Mouse (Mus musculus) liver, embryonic 11.5 days (tissue): ENCODE measurements around the gene Itfg2. TPM values are rescaled to one million over a fixed set of nuclear protein-coding genes. Genes with fewer than 3 reads are reported as not detected.

ENCODE experiments used
- ATAC-seq: fragments of 200-750 bp; cut with Nextera tagmentation; replicated peaks from 2 replicates; pipeline ENCODE4 v1.8.0; 2017; ENCODE audit warnings: moderate number of reproducible peaks, mild to moderate bottlenecking, moderate TSS enrichment, moderate library complexity; ENCODE audit not compliant: low FRiP score
- DNase-seq: peaks from one replicate; pipeline ENCODE4 v3.0.0-alpha.2; 2017; ENCODE audit warnings: low spot score
- H3K27ac ChIP-seq: fragments of 300-500 bp; sonication (generic); 2 replicates; pipeline ENCODE4 v1.5.1; 2014; ENCODE audit warnings: mild to moderate bottlenecking, low read depth, low read length, control low read depth
- H3K27me3 ChIP-seq: fragments of 300-500 bp; sonication (generic); replicated peaks from 2 replicates; pipeline ENCODE4 v1.6.1; 2014; ENCODE audit warnings: low read length, mixed read lengths; ENCODE audit not compliant: control insufficient read depth, insufficient read depth
- H3K36me3 ChIP-seq: fragments of 300-500 bp; sonication (generic); 2 replicates; pipeline ENCODE4 v1.6.1; 2014; ENCODE audit warnings: mild to moderate bottlenecking, low read length, moderate library complexity, mixed read lengths; ENCODE audit not compliant: control insufficient read depth, insufficient read depth
- H3K4me1 ChIP-seq: fragments of 300-500 bp; sonication (generic); replicated peaks from 2 replicates; pipeline ENCODE4 v1.6.1; 2014; ENCODE audit warnings: low read length, mixed read lengths; ENCODE audit not compliant: control insufficient read depth, insufficient read depth
- H3K4me2 ChIP-seq: fragments of 300-500 bp; sonication (generic); 2 replicates; pipeline ENCODE4 v1.6.1; 2014; ENCODE audit warnings: mild to moderate bottlenecking, control low read depth, moderate library complexity
- H3K4me3 ChIP-seq: fragments of 300-500 bp; sonication (generic); 2 replicates; pipeline ENCODE4 v1.5.1; 2014; ENCODE audit warnings: low read depth, low read length, control low read depth
- H3K9ac ChIP-seq: fragments of 300-500 bp; sonication (generic); 2 replicates; pipeline ENCODE4 v1.6.1; 2014; ENCODE audit warnings: low read depth, low read length, control low read depth
- H3K9me3 ChIP-seq: fragments of 300-500 bp; sonication (generic); 2 replicates; pipeline ENCODE4 v1.6.1; 2016; ENCODE audit warnings: low read length, inconsistent platforms, mixed read lengths; ENCODE audit not compliant: control insufficient read depth
- WGBS: fragments of 180-500 bp; shearing (Covaris S2); extraction: QIAGEN DNeasy Blood & Tissue Kit; methylation state at CpG from one replicate; pipeline ENCODE4 v1.1.7; 2014; 5-methylcytosine and 5-hydroxymethylcytosine counted together
- polyA plus RNA-seq: library from polyadenylated mRNA; unstranded; fragments of >200 nt; fragmentation: Nextera tagmentation; extraction: Ambion mirVana; gene quantifications from 2 replicates; pipeline ENCODE4 v1.2.1, GENCODE M21; 2014

Gene Itfg2
- polyA plus RNA-seq, 1 experiment from 2014 or later: 30.1 TPM

- WGBS: 92% methylated on average over 13 of the region's 13 CpGs
- Histone ChIP-seq H3K27ac (no peak overlapping the region), H3K4me3 (no peak overlapping the region), H3K4me1 (no peaks in the 10 kb centered on the region), H3K9me3 (no peaks in the 10 kb centered on the region), H3K27me3 (no peaks in the 10 kb centered on the region), H3K9ac (no peak overlapping the region), H3K4me2 (no peak overlapping the region), H3K36me3 (peaks cover 31% of the 10 kb centered on the region)
- ATAC-seq: no peak
- DNase-seq: no peak
Measured at GRCm38 (mm10) chr6:128410305-128410704, 14.4 kb downstream of the Itfg2 start.

DNA sequence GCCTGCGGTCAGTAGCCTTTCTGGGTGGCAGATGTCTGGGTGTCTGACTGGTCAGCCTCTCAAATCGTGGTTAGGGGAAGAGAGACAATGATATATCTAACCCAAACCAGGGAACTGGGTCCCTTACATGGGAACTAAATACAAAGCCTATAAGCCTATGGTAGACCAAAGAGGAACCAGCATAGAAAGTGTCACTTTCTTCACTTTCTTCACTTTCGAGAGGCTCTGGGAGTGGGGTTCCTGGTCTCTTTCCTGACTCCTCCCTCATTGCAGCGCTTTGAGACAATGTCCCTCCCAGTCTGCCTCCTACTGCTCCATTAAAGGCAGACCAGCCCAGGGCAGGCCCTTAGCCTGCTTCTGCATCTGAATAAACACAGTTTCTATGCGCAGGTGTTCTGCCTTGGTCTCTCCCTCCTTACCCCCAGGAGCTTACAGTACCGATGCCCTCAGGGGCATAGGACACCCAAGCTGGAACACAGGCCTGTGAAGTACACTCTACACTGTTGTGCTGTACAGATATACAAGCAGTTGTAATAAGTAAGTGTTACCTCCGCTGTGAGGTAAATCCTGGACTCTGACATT, 16.1 kb downstream of the Itfg2 start:
- no peak overlapping the region for H3K4me2 ChIP-seq
- peaks cover 31% of the 10 kb centered on the region for H3K36me3 ChIP-seq
- H3K4me1 ChIP-seq: no peaks in the 10 kb centered on the region
- ATAC-seq: no peak
- 87% methylated on average over 7 of the region's 7 CpGs for WGBS
- H3K9me3 ChIP-seq: no peaks in the 10 kb centered on the region
- H3K9ac ChIP-seq: no peak overlapping the region
- no peak for DNase-seq
- no peaks in the 10 kb centered on the region for H3K27me3 ChIP-seq
- H3K4me3 ChIP-seq: no peak overlapping the region
- H3K27ac ChIP-seq: no peak overlapping the region

GRCm38 (mm10) chr6:128404708-128405107, 20.0 kb downstream of the Itfg2 start:
- WGBS: 73% methylated on average over 5 of the region's 5 CpGs
- no peak overlapping the region for H3K27ac ChIP-seq
- H3K9me3 ChIP-seq: no peaks in the 10 kb centered on the region
- H3K4me1 ChIP-seq: no peaks in the 10 kb centered on the region
- no peaks in the 10 kb centered on the region for H3K27me3 ChIP-seq
- no peak overlapping the region for H3K4me2 ChIP-seq
- H3K4me3 ChIP-seq: no peak overlapping the region
- DNase-seq (no peak), ATAC-seq (no peak)
- peaks cover 7% of the 10 kb centered on the region for H3K36me3 ChIP-seq
- no peak overlapping the region for H3K9ac ChIP-seq

DNA sequence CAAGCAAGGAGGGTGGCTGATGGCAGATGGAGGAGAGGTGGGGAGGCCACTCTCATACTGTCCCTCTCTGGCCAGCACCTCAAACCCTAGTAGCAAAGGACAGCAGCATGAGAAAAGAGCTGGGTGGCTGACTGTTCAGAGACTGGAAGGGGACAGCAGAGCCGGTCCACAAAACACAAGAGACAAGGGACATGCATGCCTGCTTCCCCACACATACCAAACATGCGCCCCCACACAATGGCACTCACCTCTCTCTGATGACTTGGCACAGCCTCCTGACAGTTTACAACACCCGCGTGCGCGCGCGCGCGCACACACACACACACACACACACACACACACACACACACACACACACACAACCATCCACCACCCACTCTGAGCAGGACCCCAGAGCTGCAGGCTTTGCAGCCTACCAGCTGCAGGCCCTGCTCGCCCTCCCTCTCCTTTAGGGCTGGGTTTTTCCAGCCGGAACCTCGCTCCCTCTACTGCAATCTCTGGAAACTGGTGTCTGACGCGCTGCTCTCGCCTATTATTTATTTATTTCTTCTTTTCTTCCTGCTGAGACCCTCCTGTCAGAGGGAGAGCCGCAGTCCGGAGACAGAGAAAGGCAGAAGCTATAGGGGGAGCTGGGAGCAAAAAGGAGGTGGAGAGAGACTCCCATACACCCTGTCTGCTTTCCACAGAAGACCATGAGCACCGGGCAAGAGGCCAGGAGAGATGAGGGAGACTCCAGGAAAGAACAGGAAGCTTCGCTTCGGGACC, 25.1 kb downstream of the Itfg2 start:
- peak; percentile 39 for DNase-seq
- 64% methylated on average over 21 of the region's 21 CpGs for WGBS
- H3K4me2 ChIP-seq: peak overlapping the region; percentile 36
- ATAC-seq: peak; percentile 32; the same call in 1 of the 2 replicates
- H3K9ac ChIP-seq: no peak overlapping the region
- H3K27ac ChIP-seq: no peak overlapping the region
- H3K9me3 ChIP-seq: no peaks in the 10 kb centered on the region
- H3K4me1 ChIP-seq: no peaks in the 10 kb centered on the region
- H3K4me3 ChIP-seq: no peak overlapping the region
- H3K27me3 ChIP-seq: no peaks in the 10 kb centered on the region
- no peaks in the 10 kb centered on the region for H3K36me3 ChIP-seq

- Histone ChIP-seq H3K27me3 (no peaks in the 10 kb centered on the region), H3K9me3 (no peaks in the 10 kb centered on the region), H3K4me1 (no peaks in the 10 kb centered on the region), H3K9ac (no peak within 1 kb of the TSS), H3K4me3 (no peak within 1 kb of the TSS), H3K4me2 (peak within 1 kb of the TSS; percentile 36), H3K27ac (peak within 1 kb of the TSS; percentile 11; the same call in 1 of the 2 replicates), H3K36me3 (no peaks in the 10 kb centered on the region)
- no peak for ATAC-seq
- no peak for DNase-seq
- 72% methylated on average over 3 of the region's 3 CpGs for WGBS
Measured at GRCm38 (mm10) chr6:128398996-128399395, 25.7 kb downstream of the Itfg2 start, which contains the start of gene Nrip2. Gene Nrip2, plus strand, starts transcription at chr6:128399296.

- H3K27ac ChIP-seq: peak overlapping the region; percentile 11
- no peak overlapping the region for H3K9ac ChIP-seq
- H3K36me3 ChIP-seq: no peaks in the 10 kb centered on the region
- WGBS: 62% methylated on average over 7 of the region's 7 CpGs
- ATAC-seq (peak; percentile 52), DNase-seq (no peak)
- H3K27me3 ChIP-seq: no peaks in the 10 kb centered on the region
- H3K4me1 ChIP-seq: no peaks in the 10 kb centered on the region
- H3K4me3 ChIP-seq: no peak overlapping the region
- no peaks in the 10 kb centered on the region for H3K9me3 ChIP-seq
- H3K4me2 ChIP-seq: peak overlapping the region; percentile 17; the same call in 1 of the 2 replicates
Measured at GRCm38 (mm10) chr6:128397574-128398261, 27.0 kb downstream of the Itfg2 start.

DNA sequence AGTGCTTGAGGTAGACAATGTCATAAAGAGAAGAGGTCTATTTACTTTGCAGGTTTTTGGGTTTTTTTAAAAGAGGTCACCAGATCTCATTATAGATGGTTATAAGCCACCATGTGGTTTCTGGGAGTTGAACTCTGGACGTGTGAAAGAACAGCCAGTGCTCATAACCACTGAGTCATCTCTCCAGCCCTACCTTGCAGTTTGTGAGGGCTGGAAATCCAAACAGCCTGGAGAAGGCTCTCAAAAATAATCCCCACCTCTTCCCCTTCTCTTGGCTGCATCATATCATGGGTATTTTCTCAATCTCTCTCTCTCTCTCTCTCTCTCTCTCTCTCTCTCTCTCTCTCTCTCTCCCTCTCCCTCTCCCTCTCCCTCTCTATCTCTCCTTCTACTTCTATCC, 34.0 kb downstream of the Itfg2 start:
- ATAC-seq (no peak), DNase-seq (no peak)
- H3K4me2 ChIP-seq: no peak overlapping the region
- H3K4me3 ChIP-seq: no peak overlapping the region
- H3K36me3 ChIP-seq: no peaks in the 10 kb centered on the region
- H3K9ac ChIP-seq: no peak overlapping the region
- no peaks in the 10 kb centered on the region for H3K4me1 ChIP-seq
- H3K27me3 ChIP-seq: no peaks in the 10 kb centered on the region
- no peaks in the 10 kb centered on the region for H3K9me3 ChIP-seq
- H3K27ac ChIP-seq: no peak overlapping the region
- 44% methylated on average over 1 of the region's 1 CpGs for WGBS

DNA sequence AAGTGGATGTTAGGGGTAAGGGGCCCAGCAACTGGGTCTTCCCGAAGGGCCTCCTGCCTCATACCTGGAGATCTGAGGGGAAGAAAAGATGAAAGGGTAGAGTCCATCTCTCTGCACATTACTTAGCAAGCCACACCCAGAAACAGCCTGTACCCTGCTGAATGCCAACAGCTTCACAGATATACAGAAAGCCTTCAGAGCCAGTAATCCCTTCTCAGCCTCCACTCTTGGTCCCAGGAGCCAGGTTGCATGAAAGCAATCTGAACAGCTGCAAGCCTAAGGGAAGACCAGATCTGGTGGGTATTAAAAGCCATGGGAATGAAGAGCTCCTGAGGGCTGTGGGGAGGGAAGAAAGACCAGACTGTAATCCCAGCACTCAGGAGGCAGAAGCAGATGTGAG, 35.5 kb downstream of the Itfg2 start:
- 80% methylated on average over 1 of the region's 1 CpGs for WGBS
- H3K27ac ChIP-seq: no peak overlapping the region
- H3K27me3 ChIP-seq: no peaks in the 10 kb centered on the region
- no peaks in the 10 kb centered on the region for H3K4me1 ChIP-seq
- ATAC-seq: no peak
- no peak for DNase-seq
- H3K36me3 ChIP-seq: no peaks in the 10 kb centered on the region
- no peak overlapping the region for H3K4me3 ChIP-seq
- no peak overlapping the region for H3K4me2 ChIP-seq
- no peak overlapping the region for H3K9ac ChIP-seq
- H3K9me3 ChIP-seq: no peaks in the 10 kb centered on the region
